Mouse (Mus musculus): ENCODE data around the gene Ywhah.
"Not testable (repeated sequence)": the region's sequence is repeated elsewhere in the genome, so short reads cannot be mapped to it uniquely, and the experiment has no call there.

DNA sequence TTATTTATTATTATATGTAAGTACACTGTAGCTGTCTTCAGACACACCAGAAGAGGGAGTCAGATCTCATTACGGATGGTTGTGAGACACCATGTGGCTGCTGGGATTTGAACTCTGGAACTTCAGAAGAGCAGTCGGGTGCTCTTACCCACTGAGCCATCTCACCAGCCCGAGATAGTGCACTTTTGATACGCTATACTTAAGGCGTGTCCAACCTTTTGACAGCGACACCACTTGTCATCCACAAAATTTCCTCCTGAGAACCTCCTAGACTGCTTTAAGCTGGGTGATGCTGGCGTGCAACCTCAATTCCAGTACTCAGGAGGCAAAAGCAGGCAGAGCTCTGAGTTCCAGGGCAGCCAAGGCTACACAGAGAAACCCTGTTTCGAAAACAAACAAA, 15.0 kb downstream of the Ywhah start:
- not testable (repeated sequence) for TF ChIP-seq EP300, CTCF (IDR thresholded peaks at IDR 0.05; ENCODE audit: low read depth)
